Mouse (Mus musculus) liver, adult (tissue): ENCODE measurements at regions not wholly inside any gene's neighbourhood (a gene's known extent, or its start where the extent isn't known, plus 50 kb on each side); places are given as distances from the start of the nearest gene placed in this dataset.
A peak's percentile ranks its signal among the peaks of the same experiment; 100 is the strongest.

Source experiments
- GATA4 ChIP-seq: IDR thresholded peaks from 2 replicates; pipeline ENCODE4 v1.6.1; 2014; ENCODE audit warnings: mild to moderate bottlenecking, low read length; ENCODE audit not compliant: insufficient replicate concordance

DNA sequence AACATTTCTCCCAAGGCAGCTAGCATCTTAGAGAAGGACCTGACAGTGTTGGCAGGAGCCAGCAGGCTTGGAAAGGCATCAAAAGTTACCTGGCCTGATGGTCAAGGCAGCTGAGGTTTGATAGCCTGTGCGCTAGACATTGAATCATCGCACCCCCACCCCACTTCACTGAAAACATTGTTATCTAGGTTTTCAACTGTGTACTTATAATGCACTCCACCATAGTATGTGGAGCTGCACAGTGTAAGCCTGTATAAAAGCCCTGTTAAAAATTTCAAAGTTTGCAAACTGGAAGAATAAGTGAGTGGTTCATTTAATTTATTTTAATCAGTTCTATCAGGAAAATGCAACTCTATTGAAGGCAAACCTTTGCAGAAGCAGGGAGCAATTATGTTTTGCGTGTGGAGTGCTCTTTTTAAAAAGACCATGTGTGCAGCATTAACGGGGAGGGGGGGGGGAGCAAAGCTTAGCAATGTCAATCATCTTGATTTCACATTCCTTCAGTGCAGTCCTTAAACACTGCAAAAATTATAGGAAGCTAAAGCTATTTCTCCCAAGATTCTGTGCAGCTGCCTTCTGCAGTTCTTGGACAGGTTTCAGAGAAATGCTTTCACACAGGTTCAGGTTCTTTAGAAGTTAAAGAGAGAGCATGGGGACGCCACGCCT lies 304.4 kb upstream of the Ldb2 start:
- TF ChIP-seq GATA4 = no peak

DNA sequence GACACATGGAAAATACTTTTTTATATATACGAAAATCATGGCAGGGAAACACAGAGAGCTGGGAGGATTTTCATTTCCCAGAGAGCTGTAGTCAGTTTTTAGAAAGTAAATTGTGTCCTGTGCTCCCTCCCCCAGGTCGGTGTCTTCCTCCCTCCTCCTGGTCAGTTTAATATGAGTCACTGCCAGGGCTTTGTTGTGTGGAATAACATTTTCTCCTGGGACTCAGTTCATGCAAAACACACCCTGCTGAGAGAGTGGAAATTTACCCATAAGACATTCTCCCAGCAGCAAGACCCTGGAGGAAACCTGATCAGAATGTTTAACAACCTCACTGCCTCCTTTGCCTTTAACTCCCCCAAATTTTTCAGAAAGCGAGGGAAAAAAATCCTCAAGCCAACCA lies 303.2 kb upstream of the Ldb2 start:
- TF ChIP-seq GATA4 = no peak

DNA sequence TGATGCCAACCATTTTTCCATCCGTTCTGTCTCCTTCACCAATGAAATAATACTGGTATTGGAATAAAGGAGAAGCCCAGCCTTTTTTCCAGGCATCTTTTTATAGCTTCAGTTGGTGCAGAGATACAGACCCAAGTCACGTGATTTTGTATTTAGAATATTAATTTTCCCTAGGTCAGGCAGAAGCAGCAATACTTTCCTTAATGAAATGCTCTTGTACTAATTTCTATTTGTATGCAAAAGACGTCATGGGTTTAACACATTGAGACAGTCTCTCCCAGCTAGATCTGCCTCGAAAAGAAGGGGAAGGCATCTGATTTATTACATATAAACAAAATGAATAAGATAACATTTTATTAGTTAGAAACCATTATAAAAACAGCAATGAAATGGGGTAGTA lies 302.3 kb upstream of the Ldb2 start:
- no peak for TF ChIP-seq GATA4

GRCm38 (mm10) chr5:45099082-45099481 lies 299.6 kb upstream of the Ldb2 start:
- no peak for TF ChIP-seq GATA4

DNA sequence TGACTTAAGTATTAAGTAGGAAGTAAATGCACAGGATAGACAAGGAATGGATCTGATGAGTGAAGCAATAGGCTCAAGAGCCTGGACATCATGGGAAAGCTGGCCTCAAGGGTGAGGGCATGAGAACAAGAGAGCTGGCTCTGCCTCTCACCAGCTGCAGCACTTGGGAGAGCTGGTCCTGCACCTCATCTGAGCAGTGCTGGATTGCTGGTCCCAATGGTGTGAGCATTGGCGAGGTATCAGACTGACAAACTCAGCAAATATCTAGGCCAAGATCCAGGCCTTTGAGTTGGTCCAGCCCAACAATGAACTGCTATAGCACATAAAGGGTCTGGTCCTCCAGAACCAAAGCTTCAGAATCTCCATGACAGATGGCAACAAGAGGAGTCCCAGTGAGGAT lies 298.5 kb upstream of the Ldb2 start:
- no peak for TF ChIP-seq GATA4

GRCm38 (mm10) chr5:45084741-45085140 lies 285.3 kb upstream of the Ldb2 start:
- no peak for TF ChIP-seq GATA4

DNA sequence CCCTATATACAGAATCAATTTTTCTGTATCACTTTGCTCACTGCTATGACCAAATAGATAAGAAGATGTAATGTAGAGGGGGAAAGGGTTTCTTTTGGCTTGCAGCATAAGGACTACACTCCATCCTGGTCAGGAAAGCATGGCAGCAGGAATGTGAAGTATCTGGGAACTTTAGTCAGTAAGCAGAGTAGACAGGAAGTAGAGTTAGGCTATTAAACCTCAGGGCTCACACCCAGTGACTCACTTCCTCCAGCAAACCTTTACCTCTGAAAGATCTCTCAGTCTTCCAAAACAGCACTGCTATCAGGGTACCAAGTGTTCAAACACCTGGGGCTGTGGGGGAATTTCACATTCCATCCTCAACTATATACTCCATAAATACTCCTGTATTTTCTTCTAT lies 283.1 kb upstream of the Ldb2 start:
- no peak for TF ChIP-seq GATA4

DNA sequence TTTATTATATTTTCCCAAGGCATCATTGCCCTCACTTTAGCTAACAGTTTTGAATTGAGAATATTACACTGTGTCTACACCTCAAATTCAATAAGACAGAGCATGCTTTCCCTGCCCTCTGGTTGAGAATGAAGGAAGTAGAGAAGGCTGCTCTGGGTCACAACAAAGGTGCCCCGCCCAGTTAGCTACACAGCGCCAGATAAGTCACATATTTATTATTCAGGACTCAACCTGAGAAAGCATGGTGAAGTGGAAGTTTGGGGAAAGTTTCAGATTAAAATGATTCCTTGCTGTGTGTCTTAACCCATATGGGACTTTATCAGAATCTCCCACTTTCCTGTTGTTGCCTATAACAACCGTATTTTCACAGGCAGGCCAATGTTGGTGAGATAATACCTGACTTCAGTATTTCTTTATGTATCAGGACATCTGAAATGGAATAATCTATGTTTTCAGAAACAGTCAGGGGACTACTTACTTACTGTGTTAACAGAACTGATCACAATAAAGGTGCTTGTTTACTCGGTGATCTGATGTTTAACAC lies 276.9 kb upstream of the Ldb2 start:
- no peak for TF ChIP-seq GATA4

- no peak for TF ChIP-seq GATA4
Measured at GRCm38 (mm10) chr5:45075195-45075594, 275.7 kb upstream of the Ldb2 start.

DNA sequence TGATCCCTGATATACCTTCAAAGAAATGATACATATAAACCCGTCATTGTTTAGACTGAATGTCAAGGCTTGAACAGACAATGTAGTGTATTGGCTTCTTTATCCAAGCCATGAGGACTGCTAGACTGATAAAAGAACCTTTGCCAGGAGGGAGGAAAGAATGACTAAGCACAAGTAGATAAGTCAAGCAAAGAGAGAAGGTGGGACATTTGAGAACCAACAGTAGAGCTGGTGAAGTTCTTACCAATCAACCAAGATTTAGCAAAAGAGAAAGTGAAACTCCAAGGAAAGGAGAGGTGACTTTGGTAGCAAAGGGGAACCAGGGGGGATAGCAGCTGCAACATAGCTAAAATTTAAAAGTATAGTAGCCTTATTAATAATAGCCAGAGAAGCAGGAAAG lies 273.0 kb upstream of the Ldb2 start:
- TF ChIP-seq GATA4 = no peak

DNA sequence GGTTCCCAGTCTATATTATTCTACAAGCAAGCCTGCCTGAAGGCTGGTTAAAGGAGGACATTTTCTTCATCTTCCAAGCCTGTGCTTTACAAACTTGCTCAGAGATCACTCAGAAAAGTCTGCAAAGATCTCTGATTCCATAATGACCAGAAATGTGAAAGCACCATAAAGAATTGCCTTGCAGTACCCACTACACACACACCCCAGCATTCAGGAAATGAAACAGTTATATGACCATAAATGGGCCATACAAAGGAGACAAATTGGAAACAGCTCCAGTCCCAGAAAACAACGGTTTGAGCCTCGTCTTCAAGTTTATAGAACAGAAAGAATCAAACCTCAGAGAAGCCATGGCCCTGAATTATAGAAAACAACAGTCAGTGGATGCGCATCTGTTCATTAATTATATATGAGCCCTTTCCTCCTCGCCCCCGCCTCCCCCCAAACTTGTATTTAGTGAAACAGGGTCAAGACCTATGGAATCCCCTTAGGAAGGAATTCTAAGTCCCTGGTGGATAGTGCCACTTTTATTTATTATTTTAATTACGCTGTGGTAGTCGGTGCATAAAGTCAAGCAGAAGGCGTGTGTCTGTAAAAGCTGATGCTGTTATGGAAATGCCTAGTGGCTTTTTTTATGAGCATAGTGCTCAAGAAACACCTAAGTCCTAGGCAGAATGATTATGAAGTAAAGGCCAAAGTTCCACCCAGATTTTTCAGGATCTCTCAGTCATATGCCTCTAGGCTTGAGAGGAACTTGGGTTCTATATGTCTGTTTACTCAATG lies 266.6 kb upstream of the Ldb2 start:
- no peak for TF ChIP-seq GATA4

DNA sequence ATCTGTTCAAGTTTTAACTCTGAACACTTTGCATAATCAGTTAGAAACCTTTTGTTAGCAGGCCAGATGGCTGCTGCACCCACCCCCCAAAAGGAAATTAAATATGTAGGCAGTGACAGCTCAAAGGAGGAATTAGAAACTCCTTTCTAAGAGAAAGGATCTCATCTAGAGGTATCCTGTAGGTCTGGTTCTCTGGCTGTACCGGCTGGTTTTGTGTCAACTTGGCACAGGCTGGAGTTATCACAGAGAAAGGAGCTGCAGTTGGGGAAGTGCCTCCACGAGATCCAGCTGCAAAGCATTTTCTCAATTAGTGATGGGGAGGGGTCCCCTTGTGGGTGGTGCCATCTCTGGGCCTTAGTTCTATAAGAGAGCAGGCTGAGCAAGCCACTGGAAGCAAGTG lies 263.1 kb upstream of the Ldb2 start:
- TF ChIP-seq GATA4 = no peak

GRCm38 (mm10) chr5:45055276-45055959 lies 255.9 kb upstream of the Ldb2 start:
- TF ChIP-seq GATA4 = peak; percentile 74; the same call in 1 of the 2 replicates

DNA sequence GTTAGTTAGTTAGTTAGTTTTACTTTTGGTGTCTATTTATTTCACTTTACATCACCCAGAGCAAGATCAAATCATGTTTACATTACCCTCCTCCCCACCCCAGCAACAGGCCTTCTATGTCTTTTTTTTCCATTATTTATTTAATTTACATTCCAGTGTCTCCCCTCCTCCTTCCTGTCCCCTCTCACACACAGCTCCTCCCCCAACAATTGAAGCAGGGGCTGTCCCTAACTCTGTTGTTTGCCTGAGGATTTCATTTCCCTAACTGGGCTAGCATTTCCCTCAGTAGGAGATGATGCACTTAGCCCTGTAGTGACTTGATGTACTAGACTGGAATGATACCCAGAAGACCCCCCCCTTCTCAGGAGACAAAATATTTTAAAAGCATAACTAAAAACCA lies 249.9 kb upstream of the Ldb2 start:
- no peak for TF ChIP-seq GATA4

- no peak for TF ChIP-seq GATA4
Measured at GRCm38 (mm10) chr5:45042914-45043313, 243.4 kb upstream of the Ldb2 start.

DNA sequence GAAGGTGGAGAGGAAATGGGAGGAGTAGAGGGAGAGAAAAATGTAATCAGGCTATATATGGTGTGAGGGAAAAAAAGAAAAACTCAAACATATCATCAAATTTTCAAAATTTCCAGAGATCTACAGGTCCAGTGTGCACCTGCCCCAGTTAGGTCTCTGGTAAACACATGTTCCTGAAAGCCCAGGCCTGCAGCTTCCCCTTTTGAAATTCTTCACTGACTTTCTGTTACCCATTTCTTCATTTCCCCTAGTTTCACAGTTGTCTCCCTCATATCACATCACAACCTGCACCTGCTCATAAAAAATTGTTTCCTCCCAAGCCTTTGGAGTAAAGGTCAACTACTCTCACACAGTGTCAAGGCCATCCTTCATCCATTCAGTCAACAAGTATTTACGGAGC lies 236.9 kb upstream of the Ldb2 start:
- TF ChIP-seq GATA4 = no peak
